Mouse (Mus musculus) hindbrain, postnatal 0 days (tissue): ENCODE measurements around the gene Ifitm6. TPM values are rescaled to one million over a fixed set of nuclear protein-coding genes. Genes with fewer than 3 reads are reported as not detected.
A peak's percentile ranks its signal among the peaks of the same experiment; 100 is the strongest.

Experiments used
- ATAC-seq: fragments of 200-750 bp; cut with Nextera tagmentation; 2 replicates; pipeline ENCODE4 v1.8.0; 2017; ENCODE audit warnings: mild to moderate bottlenecking, moderate TSS enrichment, moderate library complexity
- DNase-seq: peaks from one replicate; pipeline ENCODE4 v3.0.0-alpha.2; 2015; ENCODE audit warnings: low spot score
- H3K27ac ChIP-seq: fragments of 300-500 bp; sonication (generic); 2 replicates; pipeline ENCODE4 v1.5.1; 2014; ENCODE audit warnings: mild to moderate bottlenecking
- H3K27me3 ChIP-seq: fragments of 300-500 bp; sonication (generic); 2 replicates; pipeline ENCODE4 v1.6.1; 2014; ENCODE audit warnings: low read length, mixed read lengths; ENCODE audit not compliant: insufficient read depth
- H3K36me3 ChIP-seq: fragments of 300-500 bp; sonication (generic); 2 replicates; pipeline ENCODE4 v1.6.1; 2014; ENCODE audit warnings: low read length, mixed read lengths; ENCODE audit not compliant: insufficient read depth
- H3K4me1 ChIP-seq: fragments of 300-500 bp; sonication (generic); 2 replicates; pipeline ENCODE4 v1.6.1; 2014; ENCODE audit warnings: antibody characterized with exemption, low read length, mixed read lengths; ENCODE audit not compliant: insufficient read depth
- H3K4me2 ChIP-seq: fragments of 300-500 bp; sonication (generic); 2 replicates; pipeline ENCODE4 v1.6.1; 2014; ENCODE audit warnings: low read depth, mild to moderate bottlenecking, low read length, moderate library complexity, mixed read lengths
- H3K4me3 ChIP-seq: fragments of 300-500 bp; sonication (generic); 2 replicates; pipeline ENCODE4 v1.5.1; 2014; ENCODE audit warnings: low read length
- H3K9ac ChIP-seq: fragments of 300-500 bp; sonication (generic); replicated peaks from 2 replicates; pipeline ENCODE4 v1.6.1; 2014; ENCODE audit warnings: mild to moderate bottlenecking, low read length, moderate library complexity, mixed read lengths
- H3K9me3 ChIP-seq: fragments of 300-500 bp; sonication (generic); 2 replicates; pipeline ENCODE4 v1.6.1; 2016; ENCODE audit warnings: low read length, mixed read lengths
- CTCF ChIP-seq: IDR thresholded peaks from 2 replicates; pipeline ENCODE4 v1.5.1; 2016; ENCODE audit warnings: antibody characterized with exemption, control low read depth, low read depth
- WGBS: fragments of 180-500 bp; shearing (Covaris S2); extraction: QIAGEN DNeasy Blood & Tissue Kit; methylation state at CpG from one replicate; pipeline ENCODE4 v1.1.7; 2014; 5-methylcytosine and 5-hydroxymethylcytosine counted together
- polyA plus RNA-seq: library from polyadenylated mRNA; unstranded; fragments of >200 nt; fragmentation: Nextera tagmentation; extraction: Ambion mirVana; gene quantifications from 2 replicates; pipeline ENCODE4 v1.2.1, GENCODE M21; 2015
- total RNA-seq: library from RNA; depleted of rRNA; stranded (reverse); fragments of >200 nt; gene quantifications from 2 replicates; pipeline ENCODE4 v1.2.3, GENCODE M21; 2014

The Ifitm6 gene
- total and polyA plus RNA-seq, 2 experiments from 2014 or later: 0.37 to 0.69 TPM

DNA sequence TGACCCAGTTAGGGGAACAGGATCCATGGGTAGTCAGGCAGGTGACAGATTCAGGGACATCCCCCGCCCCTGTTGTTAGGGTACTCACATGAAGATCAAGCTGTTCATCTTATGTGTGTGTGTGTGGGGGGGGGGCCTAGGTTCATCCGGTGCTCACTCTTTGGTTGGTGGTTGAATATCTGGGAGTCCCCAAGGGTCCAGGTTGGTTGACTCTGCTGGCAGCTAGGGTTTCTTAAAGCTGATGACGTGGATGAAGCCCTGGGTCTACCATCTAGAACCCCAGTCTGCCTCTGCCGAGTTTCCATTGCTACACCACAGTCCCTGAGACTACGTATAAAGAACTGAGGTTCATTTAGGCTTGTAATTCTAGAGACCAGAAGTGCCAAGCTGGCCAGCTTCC is 1.3 kb upstream of the Ifitm6 start:
- Histone ChIP-seq H3K27ac (no peak overlapping the region), H3K27me3 (no peaks in the 10 kb centered on the region), H3K9me3 (no peaks in the 10 kb centered on the region), H3K36me3 (no peaks in the 10 kb centered on the region), H3K4me2 (no peak overlapping the region), H3K4me1 (no peaks in the 10 kb centered on the region), H3K4me3 (no peak overlapping the region), H3K9ac (no peak overlapping the region)
- 87% methylated on average over 5 of the region's 5 CpGs for WGBS
- DNase-seq (no peak), ATAC-seq (no peak)
- no peak for TF ChIP-seq CTCF

DNA sequence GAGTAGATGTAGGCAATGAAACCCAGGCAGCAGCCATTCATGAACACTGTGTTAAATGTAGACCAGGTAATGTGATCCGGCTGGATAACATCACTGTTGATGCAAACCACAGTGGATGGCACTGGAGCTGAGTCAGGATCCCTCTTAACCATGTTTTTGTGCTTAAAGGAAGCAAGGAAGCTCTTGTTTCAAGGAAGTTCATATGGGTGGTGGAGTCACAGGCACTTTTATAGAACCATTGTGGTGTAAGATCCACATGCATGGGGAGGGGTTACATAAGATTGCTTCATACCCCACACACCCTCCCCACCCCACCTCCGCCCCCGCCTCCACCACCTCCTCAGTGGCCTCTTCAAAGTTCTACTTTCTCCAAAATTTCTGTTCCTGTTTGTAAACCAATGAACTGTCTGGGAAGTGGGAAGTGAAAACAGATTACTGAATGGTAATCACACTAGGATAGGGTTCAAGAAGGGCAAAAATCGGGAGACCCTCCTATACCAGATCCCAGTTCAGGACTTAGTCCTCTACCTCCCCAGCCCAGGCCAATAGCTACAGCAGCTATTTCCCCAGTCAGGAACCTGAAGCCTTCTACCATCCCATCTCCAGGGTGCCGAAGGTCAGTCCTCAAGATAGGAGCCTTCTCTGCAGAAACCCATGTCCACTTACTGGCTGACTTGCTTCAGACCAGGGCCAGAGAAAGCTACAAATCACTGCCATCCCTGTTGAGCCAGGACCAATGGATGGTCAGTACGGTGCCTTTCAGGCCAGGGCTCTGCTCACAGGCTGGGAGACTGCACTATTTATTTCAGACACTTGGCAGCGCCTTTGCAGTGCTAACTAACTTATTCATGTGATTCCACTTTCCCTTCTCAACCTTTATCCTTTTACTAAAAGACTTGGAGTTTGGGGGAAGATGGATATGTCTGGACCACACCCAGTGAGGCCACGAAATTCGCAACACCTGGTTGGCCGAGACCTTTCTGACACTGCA is 722 bp downstream of the Ifitm6 start:
- no peak overlapping the region for H3K4me3 ChIP-seq
- DNase-seq (no peak), ATAC-seq (no peak)
- H3K9ac ChIP-seq: no peak overlapping the region
- TF ChIP-seq CTCF: peak; percentile 29
- WGBS: 86% methylated on average over 10 of the region's 10 CpGs
- no peak overlapping the region for H3K4me2 ChIP-seq
- H3K27ac ChIP-seq: no peak overlapping the region
- H3K4me1 ChIP-seq: no peaks in the 10 kb centered on the region
- no peaks in the 10 kb centered on the region for H3K36me3 ChIP-seq
- no peaks in the 10 kb centered on the region for H3K27me3 ChIP-seq
- H3K9me3 ChIP-seq: no peaks in the 10 kb centered on the region

DNA sequence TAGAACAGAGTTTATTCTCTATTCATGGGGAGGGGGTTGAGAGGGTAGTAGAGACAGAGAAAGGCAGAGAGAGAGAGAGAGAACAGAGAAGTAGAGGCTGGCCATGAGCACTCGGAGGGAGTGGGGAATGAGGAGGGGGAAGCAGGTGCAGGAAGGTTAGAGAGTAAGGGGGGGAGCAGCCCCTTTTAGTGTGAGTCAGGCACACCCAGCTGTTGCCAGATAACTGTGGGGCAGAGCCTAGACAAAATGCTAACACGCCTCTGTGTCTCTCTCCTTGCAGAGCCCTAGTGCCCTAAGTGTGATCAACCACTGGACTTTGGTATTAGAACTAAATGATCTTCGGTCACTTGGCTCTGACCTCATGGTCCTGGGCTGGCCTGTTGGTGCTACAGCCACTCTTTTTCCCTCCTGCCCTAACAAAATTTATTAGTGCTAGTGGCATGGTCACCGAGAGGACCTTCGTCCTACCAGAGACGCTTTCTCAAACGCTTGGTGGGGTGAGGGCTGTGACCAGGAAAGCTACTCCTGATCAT is 6.4 kb downstream of the Ifitm6 start:
- Histone ChIP-seq H3K27ac (no peak overlapping the region), H3K4me1 (no peaks in the 10 kb centered on the region), H3K4me2 (no peak overlapping the region), H3K27me3 (no peaks in the 10 kb centered on the region), H3K9ac (no peak overlapping the region), H3K9me3 (no peaks in the 10 kb centered on the region), H3K4me3 (no peak overlapping the region), H3K36me3 (no peaks in the 10 kb centered on the region)
- no peak for TF ChIP-seq CTCF
- ATAC-seq: no peak
- no peak for DNase-seq
- WGBS: 90% methylated on average over 7 of the region's 7 CpGs

DNA sequence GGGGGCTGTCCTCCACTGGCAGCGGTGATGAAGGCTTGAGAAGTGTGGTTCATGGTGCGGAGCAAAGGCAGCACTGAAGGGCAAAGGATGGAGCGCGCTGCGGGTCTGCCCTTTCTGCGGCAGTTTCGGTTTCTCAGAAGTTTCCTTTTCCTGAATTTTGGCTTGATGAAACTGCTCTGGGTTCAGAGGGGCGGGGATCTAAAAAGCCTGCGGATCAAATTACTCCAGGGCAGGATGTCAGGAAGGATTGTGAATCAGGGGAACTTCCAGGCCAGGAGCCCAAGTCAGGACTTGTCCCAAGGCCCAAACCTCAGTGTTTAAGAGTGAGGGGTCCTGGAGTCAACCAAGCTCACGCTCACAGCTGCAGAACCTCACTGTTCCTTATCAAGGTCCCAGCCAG is 7.1 kb downstream of the Ifitm6 start, which contains the start of gene Ifitm3:
Gene Ifitm3, minus strand, starts transcription at position 178 of the 400 bp plus-strand sequence.
- Histone ChIP-seq H3K9ac (no peak within 1 kb of the TSS), H3K27me3 (no peaks in the 10 kb centered on the region), H3K36me3 (no peaks in the 10 kb centered on the region), H3K4me3 (peak within 1 kb of the TSS; percentile 3; the same call in 1 of the 2 replicates), H3K4me1 (no peaks in the 10 kb centered on the region), H3K9me3 (no peaks in the 10 kb centered on the region), H3K27ac (no peak within 1 kb of the TSS), H3K4me2 (peak within 1 kb of the TSS; percentile 36)
- whole genome bisulfite sequencing: 36% methylated on average over 10 of the region's 10 CpGs
- ATAC-seq (no peak), DNase-seq (peak; percentile 4)
- TF ChIP-seq CTCF: no peak

DNA sequence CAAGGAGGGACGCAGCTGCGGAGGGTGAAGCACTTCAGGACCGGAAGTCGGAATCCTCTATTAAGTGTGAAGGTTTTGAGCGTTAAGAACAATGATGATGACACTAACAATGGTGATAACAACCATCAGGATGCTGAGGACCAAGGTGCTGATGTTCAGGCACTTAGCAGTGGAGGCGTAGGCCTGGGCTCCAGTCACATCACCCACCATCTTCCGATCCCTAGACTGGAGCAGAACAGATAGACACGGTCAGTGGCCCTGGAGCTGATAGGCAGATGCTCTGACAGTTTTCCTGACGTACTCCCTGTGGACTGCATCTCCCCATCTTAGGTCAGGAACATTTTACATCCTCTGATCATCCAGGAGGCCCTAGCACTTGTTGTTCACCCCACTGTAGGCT is 8.1 kb downstream of the Ifitm6 start:
- Histone ChIP-seq H3K4me2 (peak overlapping the region; percentile 36), H3K4me1 (no peaks in the 10 kb centered on the region), H3K27ac (no peak overlapping the region), H3K27me3 (no peaks in the 10 kb centered on the region), H3K36me3 (no peaks in the 10 kb centered on the region), H3K9me3 (no peaks in the 10 kb centered on the region), H3K9ac (no peak overlapping the region), H3K4me3 (0 out of 2 replicates have a peak overlapping the region, but pooled peaks have one; percentile 3)
- no peak for TF ChIP-seq CTCF
- 88% methylated on average over 9 of the region's 9 CpGs for WGBS
- ATAC-seq (no peak), DNase-seq (no peak)

DNA sequence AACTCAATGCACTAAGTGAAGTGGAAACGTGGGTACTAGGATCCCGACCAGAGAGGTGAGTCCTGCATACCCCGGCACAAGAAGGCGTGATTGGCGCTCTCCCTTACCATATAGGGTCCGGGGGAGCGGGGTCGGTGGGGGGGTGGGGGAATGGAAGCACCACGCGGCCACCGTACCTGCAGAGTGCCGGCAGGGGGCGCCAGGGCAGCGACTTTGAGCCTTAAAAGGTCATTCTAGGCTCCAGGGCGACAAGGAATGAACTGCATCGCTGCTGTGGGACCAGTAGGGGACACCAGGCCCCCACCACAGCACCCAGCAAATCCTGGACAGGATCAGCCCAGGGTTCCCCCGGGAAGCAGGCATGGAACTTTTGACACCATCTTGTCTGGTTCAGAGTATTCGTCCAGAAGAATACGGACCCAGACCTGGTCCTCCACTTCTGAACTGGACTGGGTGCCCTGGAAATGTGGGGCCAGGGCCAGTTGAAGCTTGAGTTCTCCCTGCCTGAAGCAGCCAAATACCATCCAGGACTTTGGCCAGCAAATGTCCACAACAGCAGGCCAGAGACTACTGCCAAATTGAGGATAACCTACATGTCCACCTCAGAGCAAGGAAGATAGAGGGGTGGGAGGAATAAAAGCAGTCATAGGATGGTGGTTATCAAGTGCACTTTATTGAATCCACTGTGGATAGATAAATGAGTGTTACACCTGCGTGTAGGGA is 8.6 kb downstream of the Ifitm6 start:
- Histone ChIP-seq H3K4me1 (no peaks in the 10 kb centered on the region), H3K4me2 (peak overlapping the region; percentile 36), H3K27ac (no peak overlapping the region), H3K4me3 (no peak overlapping the region), H3K27me3 (no peaks in the 10 kb centered on the region), H3K9me3 (no peaks in the 10 kb centered on the region), H3K36me3 (no peaks in the 10 kb centered on the region), H3K9ac (no peak overlapping the region)
- ATAC-seq: peak; percentile 83
- TF ChIP-seq CTCF: peak; percentile 77
- WGBS: 8% methylated on average over 20 of the region's 20 CpGs
- peak; percentile 65 for DNase-seq
